Mouse (Mus musculus): ENCODE results near the gene Ddc. TPM values are rescaled to one million over a fixed set of nuclear protein-coding genes. Genes with fewer than 3 reads are reported as not detected.
A peak's percentile ranks its signal among the peaks of the same experiment; 100 is the strongest.

Ddc gene
- polyA plus RNA-seq, 1 experiment from 2014 or later: 14.3 TPM

DNA sequence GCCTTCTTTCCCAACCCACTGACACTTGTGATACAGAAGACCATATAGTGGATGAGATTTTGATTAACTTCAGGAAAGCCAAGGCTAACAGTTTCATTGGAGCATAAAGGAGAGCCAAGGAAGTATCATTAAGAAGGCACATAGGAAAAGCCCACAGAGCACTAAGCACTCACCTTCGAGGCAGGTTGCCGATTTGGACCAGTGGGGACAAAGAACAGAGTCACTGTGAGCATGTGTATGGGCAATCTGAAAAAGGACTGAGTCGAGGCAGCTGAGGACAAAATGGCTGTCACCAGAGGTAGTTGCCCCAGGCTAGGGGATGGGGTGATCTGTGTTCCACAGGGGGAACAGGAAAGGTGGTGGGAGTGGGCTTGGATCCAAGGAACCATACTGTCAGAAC lies 552 bp upstream of the Ddc start:
- whole genome bisulfite sequencing: 90% methylated on average over 3 of the region's 3 CpGs
- no peak overlapping the region for H3K4me2 ChIP-seq
- ATAC-seq (replicated peaks; ENCODE audit: low FRiP score): no peak
- no peak overlapping the region for H3K9ac ChIP-seq
- no peaks in the 10 kb centered on the region for H3K27me3 ChIP-seq
- H3K4me3 ChIP-seq (replicated peaks): no peak overlapping the region
- H3K36me3 ChIP-seq: no peaks in the 10 kb centered on the region
- peaks cover 7% of the 10 kb centered on the region for H3K4me1 ChIP-seq
- 0 out of 2 replicates have a peak overlapping the region, but pooled peaks have one; percentile 49 for H3K27ac ChIP-seq
- H3K9me3 ChIP-seq (replicated peaks): no peaks in the 10 kb centered on the region

DNA sequence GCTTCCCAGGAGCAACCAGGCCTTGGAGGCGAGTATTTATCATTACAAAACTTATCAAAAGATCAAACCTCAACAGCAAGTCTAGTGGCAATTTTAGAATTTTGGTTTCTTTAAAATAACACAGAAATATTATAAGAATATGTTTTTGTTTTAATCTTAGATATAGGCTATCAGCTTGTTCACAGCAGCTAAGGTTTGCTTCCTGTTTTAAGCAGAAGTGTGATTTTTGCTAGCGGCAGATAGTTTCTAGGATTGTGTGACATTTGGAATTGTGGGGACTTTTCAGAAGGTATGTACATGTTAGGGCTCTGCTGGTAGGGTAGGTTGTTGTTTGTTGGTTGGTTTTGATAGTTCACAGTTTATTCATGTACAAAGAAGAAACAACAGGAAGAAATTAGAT lies 2.5 kb downstream of the Ddc start:
- H3K4me3 ChIP-seq (replicated peaks): no peak overlapping the region
- 91% methylated on average over 2 of the region's 2 CpGs for WGBS
- H3K9ac ChIP-seq: no peak overlapping the region
- no peak overlapping the region for H3K4me2 ChIP-seq
- no peaks in the 10 kb centered on the region for H3K27me3 ChIP-seq
- H3K4me1 ChIP-seq: peaks cover 14% of the 10 kb centered on the region
- no peak for ATAC-seq (replicated peaks; ENCODE audit: low FRiP score)
- no peaks in the 10 kb centered on the region for H3K9me3 ChIP-seq (replicated peaks)
- H3K27ac ChIP-seq: no peak overlapping the region
- no peaks in the 10 kb centered on the region for H3K36me3 ChIP-seq

DNA sequence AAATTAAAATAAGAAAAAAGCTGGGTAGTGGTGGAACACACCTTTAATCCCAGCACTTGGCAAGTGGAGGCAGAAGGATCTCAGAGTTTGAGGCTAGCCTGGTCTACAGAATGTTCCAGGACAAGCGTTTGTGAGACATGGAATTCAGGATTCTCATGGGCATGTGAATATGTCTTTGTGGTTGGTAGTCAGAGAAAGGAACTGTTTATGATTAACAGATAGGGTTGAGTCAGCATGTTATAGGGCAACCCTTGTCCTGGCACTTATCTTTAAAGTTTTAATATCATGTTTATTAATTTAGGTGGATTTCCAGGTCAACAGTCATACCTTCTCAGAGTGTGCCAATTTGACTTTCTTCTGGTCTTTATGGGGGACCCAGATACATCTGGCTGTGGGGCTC lies 4.2 kb downstream of the Ddc start:
- Histone ChIP-seq H3K4me1 (peaks cover 12% of the 10 kb centered on the region), H3K36me3 (no peaks in the 10 kb centered on the region), H3K4me2 (no peak overlapping the region), H3K27me3 (no peaks in the 10 kb centered on the region), H3K4me3 (replicated peaks) (no peak overlapping the region), H3K9ac (no peak overlapping the region), H3K27ac (no peak overlapping the region), H3K9me3 (replicated peaks) (no peaks in the 10 kb centered on the region)
- no peak; the same call in 1 of the 2 replicates for ATAC-seq (replicated peaks; ENCODE audit: low FRiP score)
- WGBS: 67% methylated on average over 1 of the region's 1 CpGs

DNA sequence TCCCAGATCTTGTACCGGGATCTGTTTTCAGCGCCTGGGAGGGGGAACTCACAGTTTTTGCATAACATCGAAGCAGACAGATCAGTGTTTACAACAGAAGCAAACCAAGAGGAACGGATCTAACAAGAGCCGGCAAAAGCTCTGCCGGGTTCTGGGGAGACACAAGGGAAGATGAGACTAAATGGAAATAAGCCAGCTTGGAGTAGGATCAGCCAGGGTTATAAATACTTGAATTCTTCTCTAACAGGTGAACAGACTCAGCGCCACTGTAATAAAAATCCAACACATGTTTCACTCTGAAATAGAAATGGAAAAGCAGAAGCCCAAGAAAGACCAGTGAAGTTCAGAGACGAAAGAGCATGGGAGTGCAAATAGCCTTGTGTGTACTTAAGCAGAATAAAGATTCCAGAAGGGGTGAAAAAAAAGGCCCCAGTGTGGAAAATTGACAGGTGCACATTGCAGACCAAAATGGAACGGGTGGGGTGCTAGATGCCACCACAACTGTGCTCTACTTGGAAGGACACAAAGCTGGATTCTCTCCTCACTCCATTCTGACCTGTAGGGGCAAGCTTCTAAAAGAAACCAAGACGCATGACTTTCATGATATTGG lies 4.8 kb downstream of the Ddc start:
- Histone ChIP-seq H3K27ac (no peak overlapping the region), H3K4me1 (0 out of 2 replicates have a peak, but pooled peaks cover 9% of the 10 kb centered on the region), H3K4me3 (replicated peaks) (no peak overlapping the region), H3K9me3 (replicated peaks) (no peaks in the 10 kb centered on the region), H3K9ac (no peak overlapping the region), H3K36me3 (no peaks in the 10 kb centered on the region), H3K4me2 (no peak overlapping the region), H3K27me3 (no peaks in the 10 kb centered on the region)
- 41% methylated on average over 10 of the region's 10 CpGs for WGBS
- no peak for ATAC-seq (replicated peaks; ENCODE audit: low FRiP score)

DNA sequence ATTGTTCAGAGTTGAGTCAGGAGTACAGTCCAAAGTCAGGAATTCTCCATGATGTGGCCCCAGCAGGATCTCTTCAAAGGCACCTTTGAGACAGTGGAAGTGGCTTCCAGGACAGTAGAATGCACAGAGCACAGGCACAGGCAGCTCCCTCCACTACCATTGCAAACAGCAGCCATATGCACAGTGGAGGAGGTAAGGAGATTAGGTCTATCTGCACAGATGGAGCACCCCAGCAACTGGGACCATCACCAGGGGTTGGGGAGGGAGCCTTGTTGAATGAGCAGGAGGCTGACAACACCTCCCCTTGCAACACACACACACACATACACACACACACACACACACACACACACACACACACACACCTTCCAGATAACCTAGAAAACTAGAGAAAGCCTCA lies 6.1 kb downstream of the Ddc start:
- Histone ChIP-seq H3K9me3 (replicated peaks) (no peaks in the 10 kb centered on the region), H3K4me3 (replicated peaks) (no peak overlapping the region), H3K27me3 (no peaks in the 10 kb centered on the region), H3K4me2 (no peak overlapping the region), H3K36me3 (no peaks in the 10 kb centered on the region), H3K27ac (no peak overlapping the region), H3K9ac (no peak overlapping the region), H3K4me1 (0 out of 2 replicates have a peak, but pooled peaks cover 11% of the 10 kb centered on the region)
- ATAC-seq (replicated peaks; ENCODE audit: low FRiP score): no peak

DNA sequence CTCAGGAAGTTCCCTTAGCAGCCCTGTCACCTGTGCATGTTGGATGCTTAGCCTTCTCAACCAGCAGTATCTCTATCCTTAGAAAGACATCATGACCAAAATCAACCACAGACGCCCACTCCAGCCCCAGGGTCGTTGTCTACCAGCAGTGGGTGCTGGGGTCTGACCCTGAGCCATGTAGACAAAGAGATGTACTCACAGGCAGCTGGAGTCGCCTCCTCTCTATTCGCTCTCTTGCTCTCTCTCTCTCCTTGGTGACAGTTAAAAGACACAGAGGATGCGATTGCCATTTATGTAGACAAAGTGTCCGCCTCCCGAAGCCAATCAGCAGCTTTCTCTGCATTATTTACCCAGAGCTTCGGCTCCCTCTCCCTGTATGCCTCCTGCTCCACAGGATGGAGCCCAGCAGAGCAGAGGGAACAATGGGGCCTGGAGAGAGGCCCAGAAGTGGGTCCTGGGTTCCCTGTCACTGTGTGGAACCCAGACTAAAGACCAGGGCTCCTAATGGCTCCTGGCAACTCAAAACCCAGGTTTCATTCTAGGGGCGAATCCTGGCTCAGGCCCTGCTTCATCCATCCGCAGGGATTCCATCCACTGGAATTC lies 7.7 kb downstream of the Ddc start:
- 76% methylated on average over 10 of the region's 10 CpGs for WGBS
- H3K4me3 ChIP-seq (replicated peaks): no peak overlapping the region
- H3K9ac ChIP-seq: no peak overlapping the region
- H3K9me3 ChIP-seq (replicated peaks): no peaks in the 10 kb centered on the region
- no peaks in the 10 kb centered on the region for H3K27me3 ChIP-seq
- no peaks in the 10 kb centered on the region for H3K36me3 ChIP-seq
- ATAC-seq (replicated peaks; ENCODE audit: low FRiP score): no peak
- H3K4me1 ChIP-seq: peaks cover 22% of the 10 kb centered on the region
- H3K4me2 ChIP-seq: no peak overlapping the region
- no peak overlapping the region for H3K27ac ChIP-seq

DNA sequence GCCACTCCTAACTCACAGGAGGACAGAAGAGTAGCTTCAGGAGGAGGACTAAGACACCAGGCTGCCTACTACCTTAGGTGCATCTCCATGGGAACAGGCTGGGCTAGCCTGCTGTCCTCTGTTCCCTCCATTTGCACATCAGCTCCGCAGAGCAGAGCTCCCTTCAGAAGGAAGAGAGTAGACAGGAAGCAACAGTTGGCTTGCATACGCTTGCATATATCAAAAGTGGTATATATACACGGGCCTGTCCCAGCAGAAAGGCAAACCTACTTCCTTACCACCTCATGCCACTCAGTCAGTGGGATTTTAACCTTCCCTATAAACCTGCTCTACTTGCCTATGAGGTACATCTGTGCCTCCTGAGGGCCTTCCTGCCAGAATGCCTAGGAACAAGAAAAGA lies 9.2 kb downstream of the Ddc start:
- no peaks in the 10 kb centered on the region for H3K9me3 ChIP-seq (replicated peaks)
- H3K36me3 ChIP-seq: no peaks in the 10 kb centered on the region
- 73% methylated on average over 3 of the region's 3 CpGs for WGBS
- no peaks in the 10 kb centered on the region for H3K27me3 ChIP-seq
- no peak overlapping the region for H3K27ac ChIP-seq
- H3K4me3 ChIP-seq (replicated peaks): no peak overlapping the region
- ATAC-seq (replicated peaks; ENCODE audit: low FRiP score): no peak
- H3K9ac ChIP-seq: no peak overlapping the region
- peaks cover 32% of the 10 kb centered on the region for H3K4me1 ChIP-seq
- no peak overlapping the region for H3K4me2 ChIP-seq

DNA sequence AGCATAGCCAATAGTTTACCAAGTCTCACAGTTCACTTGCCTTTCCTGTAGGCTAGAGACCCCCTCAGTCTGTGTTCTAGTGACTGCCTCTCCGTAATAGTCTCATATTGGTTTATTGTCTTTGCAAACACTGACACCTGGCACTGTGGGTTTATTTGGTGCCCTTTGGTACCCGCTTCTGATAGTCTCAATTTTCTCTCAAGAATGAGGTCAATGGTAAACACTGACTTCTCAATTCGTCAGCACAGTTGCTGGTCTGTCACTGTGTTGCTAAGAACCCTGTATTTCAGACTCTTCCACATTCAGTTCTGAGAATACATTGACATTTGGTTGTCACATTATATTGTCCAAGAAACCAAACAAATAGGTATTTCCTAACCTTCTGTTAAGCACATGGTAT lies 9.9 kb downstream of the Ddc start:
- Histone ChIP-seq H3K4me3 (replicated peaks) (no peak overlapping the region), H3K27me3 (no peaks in the 10 kb centered on the region), H3K4me1 (peaks cover 26% of the 10 kb centered on the region), H3K4me2 (no peak overlapping the region), H3K36me3 (no peaks in the 10 kb centered on the region), H3K9ac (no peak overlapping the region), H3K9me3 (replicated peaks) (no peaks in the 10 kb centered on the region), H3K27ac (no peak overlapping the region)
- ATAC-seq (replicated peaks; ENCODE audit: low FRiP score): no peak
- WGBS: 61% methylated on average over 3 of the region's 3 CpGs

DNA sequence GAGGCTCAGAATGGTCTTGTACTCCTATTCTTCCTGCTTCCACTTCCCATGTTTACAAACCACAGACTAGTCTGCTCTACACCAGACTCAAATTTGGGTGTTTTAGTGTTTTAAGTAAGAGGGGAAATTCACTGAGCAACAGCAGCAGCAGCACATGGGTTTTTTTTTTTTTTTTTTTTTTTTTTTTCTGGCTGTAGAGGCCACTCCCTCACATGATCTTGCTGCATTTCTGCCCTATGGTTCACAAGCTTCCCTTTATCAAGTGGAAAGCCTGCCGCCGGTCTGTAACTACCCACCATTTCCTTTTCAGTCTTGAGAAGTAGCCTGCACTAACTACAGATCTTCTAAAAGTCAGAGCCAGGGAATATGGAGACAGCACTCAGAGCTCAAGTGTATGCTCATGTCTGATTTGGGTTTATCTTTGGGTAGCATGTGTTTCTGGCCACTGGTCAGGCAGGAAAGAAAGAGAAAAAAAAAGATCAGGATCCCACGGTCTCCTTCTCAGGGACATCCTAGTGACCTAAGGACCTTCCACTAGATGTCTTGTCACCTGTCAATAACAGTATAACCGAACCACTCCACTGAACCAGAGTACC lies 11.4 kb downstream of the Ddc start:
- 44% methylated on average over 4 of the region's 4 CpGs for WGBS
- Histone ChIP-seq H3K27ac (no peak overlapping the region), H3K9ac (no peak overlapping the region), H3K4me3 (replicated peaks) (no peak overlapping the region), H3K4me2 (no peak overlapping the region), H3K27me3 (no peaks in the 10 kb centered on the region), H3K36me3 (no peaks in the 10 kb centered on the region), H3K9me3 (replicated peaks) (no peaks in the 10 kb centered on the region), H3K4me1 (peaks cover 23% of the 10 kb centered on the region)
- ATAC-seq (replicated peaks; ENCODE audit: low FRiP score): no peak

DNA sequence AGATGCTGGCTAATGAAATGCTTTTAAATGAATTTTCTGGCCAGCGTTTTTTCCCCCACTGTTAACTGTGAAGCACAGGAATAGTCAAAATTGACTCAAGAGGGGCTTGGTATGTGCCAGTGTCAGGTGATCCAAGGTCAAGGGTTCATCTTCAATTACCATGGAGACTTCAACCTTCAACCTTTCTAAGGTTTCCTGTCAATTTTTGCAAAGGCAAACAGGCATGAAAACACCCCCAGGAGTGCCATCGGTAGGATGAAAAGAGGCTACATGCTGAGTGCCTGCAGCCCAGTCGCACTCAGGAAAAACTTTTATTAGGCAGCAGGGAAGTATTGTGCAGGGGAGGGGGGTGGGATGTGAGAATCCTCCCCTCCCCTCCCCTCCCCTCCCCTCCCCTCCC lies 12.0 kb downstream of the Ddc start:
- Histone ChIP-seq H3K4me1 (peaks cover 25% of the 10 kb centered on the region), H3K9me3 (replicated peaks) (no peaks in the 10 kb centered on the region), H3K4me2 (no peak overlapping the region), H3K27me3 (no peaks in the 10 kb centered on the region), H3K36me3 (no peaks in the 10 kb centered on the region), H3K9ac (no peak overlapping the region), H3K27ac (no peak overlapping the region), H3K4me3 (replicated peaks) (no peak overlapping the region)
- WGBS: 19% methylated on average over 3 of the region's 3 CpGs
- ATAC-seq (replicated peaks; ENCODE audit: low FRiP score): no peak

DNA sequence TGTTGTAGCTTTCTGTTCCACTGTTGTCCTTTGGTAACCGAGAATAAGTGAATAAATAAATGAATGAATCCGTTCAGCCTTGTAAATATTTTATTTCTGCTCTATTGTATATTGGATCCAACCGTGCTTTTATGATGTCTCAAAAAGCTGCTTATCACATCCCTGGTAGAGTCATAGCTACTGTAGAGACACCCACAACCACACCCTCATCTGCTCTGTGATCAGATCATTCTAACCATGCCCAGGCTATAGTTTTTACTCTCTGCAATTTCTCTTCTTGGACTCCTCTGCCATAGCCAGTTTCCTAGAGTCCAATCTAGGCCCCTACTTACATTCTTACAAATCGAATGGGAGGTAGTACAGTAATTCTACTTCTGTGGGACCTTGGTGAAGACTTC lies 12.7 kb downstream of the Ddc start:
- ATAC-seq (replicated peaks; ENCODE audit: low FRiP score): no peak
- Histone ChIP-seq H3K27me3 (no peaks in the 10 kb centered on the region), H3K4me3 (replicated peaks) (no peak overlapping the region), H3K4me1 (peaks cover 26% of the 10 kb centered on the region), H3K4me2 (no peak overlapping the region), H3K9me3 (replicated peaks) (no peaks in the 10 kb centered on the region), H3K9ac (no peak overlapping the region), H3K36me3 (no peaks in the 10 kb centered on the region), H3K27ac (no peak overlapping the region)
- 73% methylated on average over 4 of the region's 4 CpGs for WGBS

DNA sequence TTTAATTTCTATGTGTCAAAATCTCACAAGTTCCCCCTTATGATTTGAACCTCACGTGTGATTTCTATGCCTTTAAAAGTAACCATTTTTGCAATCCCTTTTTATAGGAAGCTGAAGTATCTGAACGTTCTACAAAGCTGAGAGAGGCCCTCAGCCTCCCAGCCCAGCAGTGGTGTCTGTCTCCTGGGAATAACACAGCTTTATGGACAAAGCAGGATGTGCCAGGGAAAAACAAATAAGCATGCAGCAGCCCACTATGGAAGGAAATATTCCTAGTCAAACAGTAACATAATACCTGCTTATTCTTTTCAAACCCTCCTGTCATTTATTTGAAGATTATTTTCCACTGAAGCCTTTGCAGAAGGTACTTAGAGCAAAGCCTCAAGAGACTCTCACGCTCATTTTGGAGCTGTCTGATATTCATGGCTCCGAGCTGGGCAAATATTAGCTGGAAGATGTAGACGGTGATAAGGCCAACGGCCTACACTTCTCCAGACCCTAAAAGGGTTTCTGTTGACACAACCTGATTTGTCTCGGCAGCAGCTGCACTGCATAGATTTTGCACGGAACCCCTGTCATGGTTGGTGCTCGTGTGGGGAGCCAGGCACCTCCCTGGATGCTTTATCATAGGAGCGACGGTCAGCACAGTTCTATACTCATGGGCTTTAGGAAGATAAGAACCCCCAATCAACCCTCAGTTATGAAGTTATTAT lies 13.3 kb downstream of the Ddc start:
- H3K4me3 ChIP-seq (replicated peaks): no peak overlapping the region
- peak; percentile 62 for ATAC-seq (replicated peaks; ENCODE audit: low FRiP score)
- H3K9me3 ChIP-seq (replicated peaks): no peaks in the 10 kb centered on the region
- 26% methylated on average over 11 of the region's 11 CpGs for WGBS
- H3K36me3 ChIP-seq: no peaks in the 10 kb centered on the region
- H3K4me1 ChIP-seq: peaks cover 28% of the 10 kb centered on the region
- H3K27me3 ChIP-seq: no peaks in the 10 kb centered on the region
- H3K9ac ChIP-seq: no peak overlapping the region
- no peak overlapping the region for H3K4me2 ChIP-seq
- peak overlapping the region; percentile 32; the same call in 1 of the 2 replicates for H3K27ac ChIP-seq

Data from kidney, embryonic 15.5 days (tissue).